Mouse (Mus musculus) limb, embryonic 12.5 days (tissue): Measurements from ENCODE around the gene Zzz3. TPM values are rescaled to one million over a fixed set of nuclear protein-coding genes. Genes with fewer than 3 reads are reported as not detected.

ENCODE experiments used
- ATAC-seq: fragments of 200-750 bp; cut with Nextera tagmentation; 2 replicates; pipeline ENCODE4 v1.8.0; 2017; ENCODE audit warnings: low read depth, moderate TSS enrichment; ENCODE audit not compliant: insufficient number of reproducible peaks, insufficient read depth, low FRiP score, low TSS enrichment
- H3K27ac ChIP-seq: fragments of 300-500 bp; sonication (generic); 2 replicates; pipeline ENCODE4 v1.5.1; 2016; ENCODE audit warnings: mild to moderate bottlenecking, moderate library complexity
- H3K27me3 ChIP-seq: fragments of 300-500 bp; sonication (generic); 2 replicates; pipeline ENCODE4 v1.6.1; 2016; ENCODE audit warnings: mild to moderate bottlenecking, moderate library complexity
- H3K36me3 ChIP-seq: fragments of 300-500 bp; sonication (generic); 2 replicates; pipeline ENCODE4 v1.6.1; 2016; ENCODE audit warnings: mild to moderate bottlenecking, moderate library complexity
- H3K4me1 ChIP-seq: fragments of 300-500 bp; sonication (generic); replicated peaks from 2 replicates; pipeline ENCODE4 v1.6.1; 2016
- H3K4me2 ChIP-seq: fragments of 300-500 bp; sonication (generic); 2 replicates; pipeline ENCODE4 v1.6.1; 2016; ENCODE audit warnings: mild to moderate bottlenecking, moderate library complexity
- H3K4me3 ChIP-seq: fragments of 300-500 bp; sonication (generic); replicated peaks from 2 replicates; pipeline ENCODE4 v1.5.1; 2016; ENCODE audit warnings: mild to moderate bottlenecking
- H3K9ac ChIP-seq: fragments of 300-500 bp; sonication (generic); replicated peaks from 2 replicates; pipeline ENCODE4 v1.6.1; 2016; ENCODE audit warnings: mild to moderate bottlenecking, moderate library complexity
- H3K9me3 ChIP-seq: fragments of 300-500 bp; sonication (generic); 2 replicates; pipeline ENCODE4 v1.6.1; 2016; ENCODE audit warnings: mild to moderate bottlenecking, moderate library complexity
- WGBS: fragments of 180-500 bp; shearing (Covaris S2); methylation state at CpG from one replicate; pipeline ENCODE4 v1.1.7; 2016; 5-methylcytosine and 5-hydroxymethylcytosine counted together
- polyA plus RNA-seq: library from polyadenylated mRNA; unstranded; fragments of >200 nt; fragmentation: Nextera tagmentation; extraction: Ambion mirVana; gene quantifications from 2 replicates; pipeline ENCODE4 v1.2.1, GENCODE M21; 2016

The Zzz3 gene
- polyA plus RNA-seq, 1 experiment from 2014 or later = 56.2 TPM

- H3K9ac ChIP-seq = no peak overlapping the region
- peaks cover 10% of the 10 kb centered on the region; the same call in 1 of the 2 replicates for H3K36me3 ChIP-seq
- no peak overlapping the region for H3K4me3 ChIP-seq
- H3K9me3 ChIP-seq = no peaks in the 10 kb centered on the region
- H3K27ac ChIP-seq = no peak overlapping the region
- H3K4me2 ChIP-seq = no peak overlapping the region
- ATAC-seq = no peak
- peaks cover 19% of the 10 kb centered on the region for H3K4me1 ChIP-seq
- 95% methylated on average over 9 of the region's 9 CpGs for WGBS
- H3K27me3 ChIP-seq = no peaks in the 10 kb centered on the region
Observed at GRCm38 (mm10) chr3:152466849-152467248, 71.6 kb downstream of the Zzz3 start.

- Histone ChIP-seq H3K9ac (no peak overlapping the region), H3K27ac (no peak overlapping the region), H3K36me3 (peaks cover 5% of the 10 kb centered on the region; the same call in 1 of the 2 replicates), H3K4me2 (no peak overlapping the region), H3K4me1 (peaks cover 19% of the 10 kb centered on the region), H3K27me3 (no peaks in the 10 kb centered on the region), H3K9me3 (no peaks in the 10 kb centered on the region), H3K4me3 (no peak overlapping the region)
- ATAC-seq = no peak
- 68% methylated on average over 4 of the region's 4 CpGs for WGBS
Observed at GRCm38 (mm10) chr3:152467312-152467711, 72.0 kb downstream of the Zzz3 start.

- Histone ChIP-seq H3K9me3 (no peaks in the 10 kb centered on the region), H3K4me1 (peaks cover 19% of the 10 kb centered on the region), H3K4me3 (no peak overlapping the region), H3K36me3 (peaks cover 4% of the 10 kb centered on the region; the same call in 1 of the 2 replicates), H3K27ac (no peak overlapping the region), H3K4me2 (no peak overlapping the region), H3K27me3 (no peaks in the 10 kb centered on the region), H3K9ac (no peak overlapping the region)
- no peak for ATAC-seq
- WGBS = 87% methylated on average over 8 of the region's 8 CpGs
Observed at GRCm38 (mm10) chr3:152468032-152468431, 72.8 kb downstream of the Zzz3 start.

- Histone ChIP-seq H3K4me2 (no peak overlapping the region), H3K9ac (no peak overlapping the region), H3K4me1 (peaks cover 19% of the 10 kb centered on the region), H3K36me3 (peaks cover 4% of the 10 kb centered on the region; the same call in 1 of the 2 replicates), H3K9me3 (no peaks in the 10 kb centered on the region), H3K27ac (0 out of 2 replicates have a peak overlapping the region, but pooled peaks have one; percentile 59), H3K27me3 (no peaks in the 10 kb centered on the region), H3K4me3 (no peak overlapping the region)
- WGBS = 88% methylated on average over 12 of the region's 12 CpGs
- no peak for ATAC-seq
Observed at GRCm38 (mm10) chr3:152468569-152469041, 73.3 kb downstream of the Zzz3 start.

- H3K4me3 ChIP-seq = no peak overlapping the region
- 64% methylated on average over 18 of the region's 18 CpGs for WGBS
- no peaks in the 10 kb centered on the region for H3K27me3 ChIP-seq
- no peaks in the 10 kb centered on the region for H3K36me3 ChIP-seq
- H3K4me1 ChIP-seq = peaks cover 19% of the 10 kb centered on the region
- H3K9ac ChIP-seq = no peak overlapping the region
- H3K27ac ChIP-seq = 0 out of 2 replicates have a peak overlapping the region, but pooled peaks have one; percentile 59
- no peaks in the 10 kb centered on the region for H3K9me3 ChIP-seq
- ATAC-seq = no peak
- no peak overlapping the region for H3K4me2 ChIP-seq
Observed at GRCm38 (mm10) chr3:152469423-152470200, 74.3 kb downstream of the Zzz3 start.

- Histone ChIP-seq H3K9me3 (no peaks in the 10 kb centered on the region), H3K27me3 (no peaks in the 10 kb centered on the region), H3K4me3 (no peak overlapping the region), H3K36me3 (no peaks in the 10 kb centered on the region), H3K9ac (no peak overlapping the region), H3K27ac (no peak overlapping the region), H3K4me2 (no peak overlapping the region), H3K4me1 (peaks cover 19% of the 10 kb centered on the region)
- no peak for ATAC-seq
- WGBS = 85% methylated on average over 10 of the region's 10 CpGs
Observed at GRCm38 (mm10) chr3:152470347-152470746, 75.1 kb downstream of the Zzz3 start.

- WGBS = 82% methylated on average over 16 of the region's 16 CpGs
Observed at GRCm38 (mm10) chr3:152472676-152473075, 77.4 kb downstream of the Zzz3 start.

GRCm38 (mm10) chr3:152474582-152475277, 79.5 kb downstream of the Zzz3 start:
- no peak for ATAC-seq
- H3K27me3 ChIP-seq = no peaks in the 10 kb centered on the region
- H3K4me3 ChIP-seq = no peak overlapping the region
- no peak overlapping the region for H3K4me2 ChIP-seq
- H3K9ac ChIP-seq = no peak overlapping the region
- WGBS = 62% methylated on average over 15 of the region's 15 CpGs
- no peaks in the 10 kb centered on the region for H3K9me3 ChIP-seq
- H3K36me3 ChIP-seq = no peaks in the 10 kb centered on the region
- no peak overlapping the region for H3K27ac ChIP-seq
- H3K4me1 ChIP-seq = peaks cover 14% of the 10 kb centered on the region

More at GRCm38 (mm10) chr3:152472676-152473075, 77.4 kb downstream of the Zzz3 start:
- no peaks in the 10 kb centered on the region for H3K27me3 ChIP-seq
- no peaks in the 10 kb centered on the region for H3K36me3 ChIP-seq
- no peak overlapping the region for H3K4me2 ChIP-seq
- ATAC-seq = no peak
- H3K9ac ChIP-seq = no peak overlapping the region
- no peaks in the 10 kb centered on the region for H3K9me3 ChIP-seq
- peaks cover 24% of the 10 kb centered on the region for H3K4me1 ChIP-seq
- no peak overlapping the region for H3K4me3 ChIP-seq
- no peak overlapping the region for H3K27ac ChIP-seq

GRCm38 (mm10) chr3:152475278-152475669, 80.0 kb downstream of the Zzz3 start:
- no peaks in the 10 kb centered on the region for H3K27me3 ChIP-seq
- no peak overlapping the region for H3K9ac ChIP-seq
- no peak overlapping the region for H3K4me2 ChIP-seq
- peaks cover 13% of the 10 kb centered on the region for H3K4me1 ChIP-seq
- H3K9me3 ChIP-seq = no peaks in the 10 kb centered on the region
- no peaks in the 10 kb centered on the region for H3K36me3 ChIP-seq
- WGBS = 72% methylated on average over 1 of the region's 1 CpGs
- H3K27ac ChIP-seq = no peak overlapping the region
- no peak overlapping the region for H3K4me3 ChIP-seq
- no peak for ATAC-seq

- Histone ChIP-seq H3K27me3 (no peaks in the 10 kb centered on the region), H3K27ac (no peak overlapping the region), H3K4me1 (peaks cover 13% of the 10 kb centered on the region), H3K4me2 (no peak overlapping the region), H3K36me3 (no peaks in the 10 kb centered on the region), H3K9me3 (no peaks in the 10 kb centered on the region), H3K4me3 (no peak overlapping the region), H3K9ac (no peak overlapping the region)
- 97% methylated on average over 3 of the region's 3 CpGs for WGBS
- no peak for ATAC-seq
Observed at GRCm38 (mm10) chr3:152475894-152476293, 80.6 kb downstream of the Zzz3 start.

- WGBS = 3% methylated on average over 23 of the region's 23 CpGs
- ATAC-seq = peak; percentile 73
- Histone ChIP-seq H3K9ac (peak overlapping the region; percentile 55), H3K36me3 (no peaks in the 10 kb centered on the region), H3K27ac (peak overlapping the region; percentile 53), H3K4me2 (peak overlapping the region; percentile 74), H3K9me3 (no peaks in the 10 kb centered on the region), H3K4me3 (peak overlapping the region; percentile 43), H3K27me3 (no peaks in the 10 kb centered on the region), H3K4me1 (peaks cover 26% of the 10 kb centered on the region)
Observed at GRCm38 (mm10) chr3:152477796-152478527, 82.7 kb downstream of the Zzz3 start.
